Mouse (Mus musculus): Measurements from ENCODE around the gene Tesk2. TPM values are rescaled to one million over a fixed set of nuclear protein-coding genes. Genes with fewer than 3 reads are reported as not detected.
A peak's percentile ranks its signal among the peaks of the same experiment; 100 is the strongest.

Tesk2 gene
- polyA plus RNA-seq, 1 experiment from 2014 or later: 2.6 TPM

DNA sequence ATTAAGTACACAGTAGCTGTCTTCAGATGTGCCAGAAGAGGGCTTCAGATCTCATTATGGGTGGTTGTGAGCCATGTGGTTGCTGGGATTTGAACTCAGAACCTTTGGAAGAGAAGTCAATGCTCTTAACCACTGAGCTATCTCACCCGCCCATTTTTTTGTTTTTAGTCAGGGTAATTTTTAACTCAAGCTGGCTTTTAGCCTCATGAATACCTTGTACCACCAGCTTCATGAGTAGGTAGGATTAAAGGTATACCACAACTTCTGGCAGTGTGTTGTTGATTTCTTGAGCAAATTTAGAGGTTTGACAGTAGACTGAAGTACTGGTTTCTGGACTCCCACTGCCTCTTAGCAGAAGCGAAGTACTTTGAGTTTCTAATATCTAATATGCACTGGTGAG, 28.6 kb upstream of the Tesk2 start:
- no peak for ATAC-seq (replicated peaks)
- Histone ChIP-seq H3K4me1 (peaks cover 2% of the 10 kb centered on the region), H3K4me3 (no peak overlapping the region), H3K27me3 (replicated peaks) (no peaks in the 10 kb centered on the region), H3K9ac (no peak overlapping the region), H3K27ac (no peak overlapping the region), H3K36me3 (replicated peaks) (peaks cover 13% of the 10 kb centered on the region; the same call in 1 of the 2 replicates), H3K4me2 (no peak overlapping the region), H3K9me3 (no peaks in the 10 kb centered on the region)
- WGBS: 99% methylated on average over 2 of the region's 2 CpGs

GRCm38 (mm10) chr4:116693785-116694184, 27.0 kb upstream of the Tesk2 start:
- no peak overlapping the region for H3K9ac ChIP-seq
- H3K4me2 ChIP-seq: no peak overlapping the region
- H3K4me1 ChIP-seq: no peaks in the 10 kb centered on the region
- H3K9me3 ChIP-seq: no peaks in the 10 kb centered on the region
- 91% methylated on average over 2 of the region's 2 CpGs for WGBS
- H3K36me3 ChIP-seq (replicated peaks): peaks cover 16% of the 10 kb centered on the region; the same call in 1 of the 2 replicates
- no peak for ATAC-seq (replicated peaks)
- H3K4me3 ChIP-seq: no peak overlapping the region
- no peak overlapping the region for H3K27ac ChIP-seq
- H3K27me3 ChIP-seq (replicated peaks): no peaks in the 10 kb centered on the region

DNA sequence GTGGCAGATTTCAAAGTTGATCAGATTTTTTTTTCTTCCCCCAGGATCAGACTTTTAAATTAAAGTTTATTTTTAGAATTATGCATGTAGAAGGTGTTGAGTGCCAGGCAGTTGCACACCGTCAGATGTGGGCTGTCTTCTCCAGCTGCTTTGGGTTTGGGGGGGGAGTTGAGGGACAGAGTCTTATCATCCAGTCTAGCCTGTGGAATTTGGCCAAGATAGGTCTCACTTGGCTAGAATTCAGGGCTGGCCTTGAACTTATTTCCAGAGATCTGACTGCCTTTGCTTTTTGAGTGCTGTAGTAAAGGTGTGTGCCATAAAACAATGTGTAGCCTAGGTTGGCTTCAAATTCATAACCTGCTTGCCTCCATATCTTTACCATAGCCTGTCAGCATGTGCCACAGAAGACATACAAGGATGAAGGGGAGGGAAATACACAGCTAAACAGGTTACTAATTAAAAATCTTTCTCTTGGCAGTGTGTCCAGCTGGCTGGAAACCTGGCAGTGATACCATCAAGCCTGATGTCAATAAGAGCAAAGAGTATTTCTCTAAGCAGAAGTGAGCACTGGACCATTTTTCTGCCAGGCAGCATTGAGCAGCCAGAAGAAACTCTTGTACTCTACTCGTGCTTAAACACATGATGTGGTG, 21.9 kb upstream of the Tesk2 start:
- Histone ChIP-seq H3K36me3 (replicated peaks) (peaks cover 5% of the 10 kb centered on the region; the same call in 1 of the 2 replicates), H3K4me3 (no peak overlapping the region), H3K4me2 (no peak overlapping the region), H3K27me3 (replicated peaks) (no peaks in the 10 kb centered on the region), H3K9ac (no peak overlapping the region), H3K9me3 (no peaks in the 10 kb centered on the region), H3K4me1 (no peaks in the 10 kb centered on the region), H3K27ac (no peak overlapping the region)
- 83% methylated on average over 2 of the region's 2 CpGs for WGBS
- no peak for ATAC-seq (replicated peaks)

GRCm38 (mm10) chr4:116700964-116701363, 19.8 kb upstream of the Tesk2 start:
- Histone ChIP-seq H3K4me2 (no peak overlapping the region), H3K36me3 (replicated peaks) (0 out of 2 replicates have a peak, but pooled peaks cover 4% of the 10 kb centered on the region), H3K27ac (no peak overlapping the region), H3K4me3 (no peak overlapping the region), H3K9ac (no peak overlapping the region), H3K9me3 (no peaks in the 10 kb centered on the region), H3K4me1 (no peaks in the 10 kb centered on the region), H3K27me3 (replicated peaks) (no peaks in the 10 kb centered on the region)
- 96% methylated on average over 1 of the region's 1 CpGs for WGBS
- no peak for ATAC-seq (replicated peaks)

- no peaks in the 10 kb centered on the region for H3K27me3 ChIP-seq (replicated peaks)
- H3K36me3 ChIP-seq (replicated peaks): no peaks in the 10 kb centered on the region
- ATAC-seq (replicated peaks): no peak
- H3K4me1 ChIP-seq: peaks cover 8% of the 10 kb centered on the region
- no peaks in the 10 kb centered on the region for H3K9me3 ChIP-seq
- no peak overlapping the region for H3K4me2 ChIP-seq
- no peak overlapping the region for H3K4me3 ChIP-seq
- H3K9ac ChIP-seq: no peak overlapping the region
- H3K27ac ChIP-seq: no peak overlapping the region
- WGBS: 39% methylated on average over 6 of the region's 6 CpGs
Measured at GRCm38 (mm10) chr4:116703804-116704203, 16.9 kb upstream of the Tesk2 start.

GRCm38 (mm10) chr4:116707666-116708065, 13.1 kb upstream of the Tesk2 start:
- Histone ChIP-seq H3K27me3 (replicated peaks) (no peaks in the 10 kb centered on the region), H3K4me3 (peak overlapping the region; percentile 63), H3K36me3 (replicated peaks) (no peaks in the 10 kb centered on the region), H3K9ac (peak overlapping the region; percentile 60), H3K4me1 (peaks cover 13% of the 10 kb centered on the region), H3K4me2 (peak overlapping the region; percentile 70), H3K9me3 (no peaks in the 10 kb centered on the region), H3K27ac (peak overlapping the region; percentile 73)
- ATAC-seq (replicated peaks): peak; percentile 12; the same call in 1 of the 2 replicates
- 20% methylated on average over 9 of the region's 9 CpGs for WGBS

- H3K27me3 ChIP-seq (replicated peaks): no peaks in the 10 kb centered on the region
- ATAC-seq (replicated peaks): peak; percentile 99
- H3K9me3 ChIP-seq: no peaks in the 10 kb centered on the region
- H3K27ac ChIP-seq: peak within 1 kb of the TSS; percentile 73
- H3K9ac ChIP-seq: peak within 1 kb of the TSS; percentile 60
- peak within 1 kb of the TSS; percentile 63 for H3K4me3 ChIP-seq
- WGBS: under 1% methylated on average over 29 of the region's 29 CpGs
- H3K4me1 ChIP-seq: peaks cover 13% of the 10 kb centered on the region
- peak within 1 kb of the TSS; percentile 86 for H3K4me2 ChIP-seq
- no peaks in the 10 kb centered on the region for H3K36me3 ChIP-seq (replicated peaks)
Measured at GRCm38 (mm10) chr4:116708201-116708764, 12.5 kb upstream of the Tesk2 start, which contains the start of the genes Mmachc and Ccdc163. TSS of gene Mmachc (minus strand) at chr4:116708406. TSS of gene Ccdc163 (plus strand) at chr4:116708509.

- Histone ChIP-seq H3K4me2 (peak overlapping the region; percentile 86), H3K4me3 (peak overlapping the region; percentile 63), H3K9ac (peak overlapping the region; percentile 43), H3K27ac (no peak overlapping the region), H3K4me1 (peaks cover 13% of the 10 kb centered on the region), H3K9me3 (no peaks in the 10 kb centered on the region), H3K36me3 (replicated peaks) (no peaks in the 10 kb centered on the region), H3K27me3 (replicated peaks) (no peaks in the 10 kb centered on the region)
- peak; percentile 43 for ATAC-seq (replicated peaks)
- WGBS: 6% methylated on average over 9 of the region's 9 CpGs
Measured at GRCm38 (mm10) chr4:116708791-116709390, 11.9 kb upstream of the Tesk2 start.

GRCm38 (mm10) chr4:116710154-116710553, 10.6 kb upstream of the Tesk2 start:
- no peaks in the 10 kb centered on the region for H3K27me3 ChIP-seq (replicated peaks)
- H3K27ac ChIP-seq: no peak overlapping the region
- H3K9ac ChIP-seq: no peak overlapping the region
- 96% methylated on average over 2 of the region's 2 CpGs for WGBS
- no peaks in the 10 kb centered on the region for H3K36me3 ChIP-seq (replicated peaks)
- H3K4me1 ChIP-seq: peaks cover 13% of the 10 kb centered on the region
- no peak overlapping the region for H3K4me2 ChIP-seq
- no peaks in the 10 kb centered on the region for H3K9me3 ChIP-seq
- H3K4me3 ChIP-seq: no peak overlapping the region
- no peak for ATAC-seq (replicated peaks)

DNA sequence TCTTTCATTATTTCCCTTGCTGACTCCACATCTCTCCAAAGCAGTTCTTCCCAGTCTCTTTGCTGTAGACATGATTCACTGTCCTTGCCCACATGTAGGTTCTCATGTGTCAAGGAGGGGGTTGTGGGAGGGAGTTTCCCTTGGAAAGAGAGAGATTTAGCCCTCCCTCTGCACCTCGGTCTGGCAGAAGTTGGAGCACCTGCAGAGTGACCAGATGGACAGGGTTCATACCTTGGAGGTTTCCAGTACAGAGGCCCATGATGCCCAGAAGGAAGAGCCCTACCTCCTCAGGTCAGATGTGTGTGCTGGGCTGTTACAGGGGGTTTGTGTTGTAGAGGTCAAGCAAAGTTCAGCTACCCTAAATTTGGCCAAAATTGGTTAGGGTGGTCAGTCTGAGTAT, 8.2 kb upstream of the Tesk2 start:
- Histone ChIP-seq H3K27ac (no peak overlapping the region), H3K9me3 (no peaks in the 10 kb centered on the region), H3K36me3 (replicated peaks) (no peaks in the 10 kb centered on the region), H3K9ac (no peak overlapping the region), H3K4me2 (no peak overlapping the region), H3K4me3 (no peak overlapping the region), H3K27me3 (replicated peaks) (no peaks in the 10 kb centered on the region), H3K4me1 (peaks cover 8% of the 10 kb centered on the region)
- no peak for ATAC-seq (replicated peaks)
- 78% methylated on average over 1 of the region's 1 CpGs for WGBS

DNA sequence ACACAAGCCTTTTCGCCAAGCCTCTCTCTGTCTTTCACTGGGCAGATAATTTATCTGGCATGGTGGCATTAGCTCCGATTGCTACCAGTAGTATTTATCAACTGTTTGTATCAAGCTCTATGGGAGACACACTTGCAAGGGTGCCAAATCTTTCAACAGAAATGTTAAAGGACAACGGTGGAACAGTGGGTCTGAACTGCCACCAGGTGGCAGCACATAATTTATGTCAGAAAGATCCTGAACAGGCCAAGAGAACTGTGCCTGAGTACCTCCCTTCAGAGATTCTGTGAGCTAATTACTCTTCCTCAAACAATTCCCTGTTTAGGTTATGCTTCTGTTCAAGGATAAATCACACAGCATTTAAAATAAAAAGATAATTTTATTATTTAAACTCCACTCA, 1.4 kb upstream of the Tesk2 start:
- WGBS: 14% methylated on average over 3 of the region's 3 CpGs
- Histone ChIP-seq H3K4me1 (peaks cover 18% of the 10 kb centered on the region), H3K4me3 (no peak overlapping the region), H3K27me3 (replicated peaks) (peaks cover 5% of the 10 kb centered on the region; the same call in 1 of the 2 replicates), H3K9me3 (no peaks in the 10 kb centered on the region), H3K36me3 (replicated peaks) (no peaks in the 10 kb centered on the region), H3K4me2 (no peak overlapping the region), H3K9ac (no peak overlapping the region), H3K27ac (no peak overlapping the region)
- no peak for ATAC-seq (replicated peaks)

GRCm38 (mm10) chr4:116721098-116721628, 415 bp downstream of the Tesk2 start:
- H3K9me3 ChIP-seq: no peaks in the 10 kb centered on the region
- WGBS: under 1% methylated on average over 29 of the region's 29 CpGs
- ATAC-seq (replicated peaks): no peak
- H3K27ac ChIP-seq: peak overlapping the region; percentile 72
- peak overlapping the region; percentile 90 for H3K4me3 ChIP-seq
- no peaks in the 10 kb centered on the region for H3K36me3 ChIP-seq (replicated peaks)
- H3K4me1 ChIP-seq: peaks cover 18% of the 10 kb centered on the region
- peaks cover 5% of the 10 kb centered on the region; the same call in 1 of the 2 replicates for H3K27me3 ChIP-seq (replicated peaks)
- peak overlapping the region; percentile 75 for H3K9ac ChIP-seq
- peak overlapping the region; percentile 98 for H3K4me2 ChIP-seq

Data from midbrain, embryonic 15.5 days (tissue).